Mouse (Mus musculus): ENCODE data around the gene Clpb.

Clpb gene

GRCm38 (mm10) chr7:101676033-101676761 lies 12.8 kb downstream of the Clpb start:
- no peak for DNase-seq (ENCODE audit: low spot score in 2 of 2)

GRCm38 (mm10) chr7:101676762-101677308 lies 13.4 kb downstream of the Clpb start:
- DNase-seq (ENCODE audit: low spot score in 2 of 2): no peak

DNA sequence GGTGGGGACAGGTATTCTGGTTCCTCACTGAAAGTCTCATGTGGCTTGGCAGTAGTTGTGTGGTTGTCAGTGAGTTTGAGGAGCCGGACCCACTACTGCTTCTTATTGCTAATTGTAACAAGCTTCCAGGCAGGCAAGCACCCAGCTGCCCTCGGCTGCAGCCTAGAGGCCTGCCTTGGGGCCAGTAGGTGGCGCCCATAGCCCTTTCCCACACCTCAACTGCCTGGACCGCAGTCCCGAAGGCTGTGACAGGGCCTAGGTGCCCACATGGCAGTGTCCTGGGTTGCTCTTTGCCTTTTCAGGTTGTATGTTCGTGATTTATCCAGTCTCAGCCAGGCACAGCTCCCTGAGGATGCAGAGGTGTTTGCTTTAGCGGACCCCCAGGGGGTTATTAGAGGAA lies 16.2 kb downstream of the Clpb start:
- peak; percentile 45 to 73 for DNase-seq (ENCODE audit: low spot score in 2 of 2)

- DNase-seq (ENCODE audit: low spot score in 2 of 2): no peak
Observed at GRCm38 (mm10) chr7:101680961-101681360, 17.5 kb downstream of the Clpb start.

DNA sequence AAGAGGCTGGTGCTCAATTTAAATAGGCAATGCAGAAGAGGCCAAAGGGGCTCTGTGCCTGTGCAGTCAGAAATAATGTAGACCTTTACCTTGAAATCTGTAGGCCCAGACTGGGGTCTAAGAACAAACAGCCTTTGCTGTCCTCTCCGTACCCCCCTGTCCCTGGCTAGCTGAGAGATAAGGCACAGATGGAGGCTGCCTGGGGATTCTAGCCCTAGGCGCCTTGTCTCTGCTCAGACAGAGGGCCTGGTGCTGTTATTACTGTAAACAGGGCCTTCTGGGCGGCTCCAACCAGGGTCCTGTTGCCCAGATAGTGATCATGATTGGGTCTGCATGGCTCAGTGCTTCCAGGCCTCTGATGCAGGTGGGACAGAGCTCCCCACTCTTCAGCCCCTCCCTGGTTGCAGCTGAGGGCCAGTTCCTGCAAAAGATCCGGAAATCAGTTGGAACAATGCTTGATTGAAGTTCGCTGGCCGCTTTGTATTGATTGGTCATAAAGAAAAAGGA lies 18.2 kb downstream of the Clpb start:
- no peak for DNase-seq (ENCODE audit: low spot score in 2 of 2)

- no peak for DNase-seq (ENCODE audit: low spot score in 2 of 2)
Observed at GRCm38 (mm10) chr7:101682886-101683285, 19.5 kb downstream of the Clpb start.

GRCm38 (mm10) chr7:101683976-101684630 lies 20.7 kb downstream of the Clpb start:
- no peak for DNase-seq (ENCODE audit: low spot score in 2 of 2)

DNA sequence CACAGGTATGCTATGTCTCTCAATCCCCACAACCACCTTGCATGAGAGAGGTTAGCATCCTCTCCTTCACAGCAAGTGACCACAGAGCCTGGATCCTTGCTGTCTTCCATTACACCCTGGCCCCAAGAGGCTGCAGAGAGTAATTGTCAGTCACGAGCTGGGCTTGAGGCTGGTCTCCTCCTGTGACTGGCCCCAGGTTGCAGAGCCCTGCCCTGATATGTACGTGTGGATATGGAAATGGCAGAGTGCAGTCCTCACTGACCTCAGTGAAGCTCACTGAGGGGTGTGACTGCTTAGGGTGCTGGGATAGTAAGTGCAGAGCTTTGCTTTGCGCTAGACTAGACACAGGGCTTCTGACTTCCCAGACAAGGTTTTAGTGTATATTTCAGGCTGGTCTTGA lies 21.2 kb downstream of the Clpb start:
- no peak for DNase-seq (ENCODE audit: low spot score in 2 of 2)

DNA sequence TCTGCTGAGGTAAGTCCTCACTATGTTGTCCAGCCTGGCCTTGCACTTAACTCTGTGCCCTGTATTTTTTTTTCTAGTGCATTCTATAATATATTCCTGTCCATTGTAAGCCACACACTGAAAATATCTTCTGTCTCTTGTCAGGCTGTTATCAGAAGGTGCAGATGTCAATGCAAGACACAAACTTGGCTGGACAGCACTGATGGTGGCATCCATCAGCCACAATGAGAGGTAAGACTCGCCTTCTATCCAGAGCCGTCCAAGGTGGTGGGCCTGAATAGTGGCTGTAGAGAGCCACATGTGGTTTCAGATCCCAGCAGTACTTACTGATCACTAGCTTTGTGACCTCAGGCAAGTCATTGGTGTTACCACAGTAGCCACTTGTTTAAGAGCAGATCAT lies 23.7 kb downstream of the Clpb start:
- DNase-seq (ENCODE audit: low spot score in 2 of 2): no peak

- DNase-seq (ENCODE audit: low spot score in 2 of 2): no peak
Observed at GRCm38 (mm10) chr7:101690471-101690870, 27.0 kb downstream of the Clpb start.

DNA sequence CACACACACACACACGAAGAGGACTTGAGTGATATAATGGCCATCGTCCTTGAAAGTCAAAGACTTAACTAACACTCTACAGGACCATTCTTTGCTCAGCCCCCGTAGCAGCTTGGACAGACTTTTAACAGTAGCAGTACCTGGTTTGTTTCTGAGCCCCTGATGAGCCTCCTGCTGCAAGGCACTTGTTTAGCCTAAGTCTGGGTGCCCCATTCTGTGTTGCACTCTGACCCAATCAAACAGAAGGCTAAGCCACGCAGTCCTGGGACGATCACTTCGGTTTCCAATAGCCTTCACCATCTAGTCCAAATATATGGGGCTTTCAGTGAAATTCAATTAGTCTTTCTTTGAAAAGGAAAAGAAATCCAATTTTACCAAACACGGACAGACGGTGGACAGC lies 28.4 kb downstream of the Clpb start:
- no peak for DNase-seq (ENCODE audit: low spot score in 2 of 2)

GRCm38 (mm10) chr7:101692446-101692845 lies 29.0 kb downstream of the Clpb start:
- no peak for DNase-seq (ENCODE audit: low spot score in 2 of 2)

DNA sequence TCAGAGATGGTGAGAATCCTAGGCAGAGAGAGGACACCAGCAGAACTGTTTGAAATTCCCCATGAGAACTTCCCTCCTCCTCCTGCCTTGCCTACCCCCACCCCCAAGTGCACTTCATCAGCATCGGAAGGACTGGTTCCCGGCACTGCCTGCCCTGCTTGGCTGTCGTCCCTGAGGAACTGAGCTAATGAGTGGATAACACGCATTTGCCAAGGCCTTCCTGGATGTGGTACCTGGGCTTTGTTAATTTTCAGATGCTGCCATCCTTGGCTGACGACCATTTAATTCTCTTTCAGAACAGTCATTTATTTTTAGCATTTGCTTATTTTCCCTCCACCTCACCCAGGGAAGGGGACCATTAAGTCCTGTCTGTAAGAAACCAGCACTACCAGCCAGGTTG lies 32.0 kb downstream of the Clpb start:
- no peak for DNase-seq (ENCODE audit: low spot score in 2 of 2)

GRCm38 (mm10) chr7:101696931-101697723 lies 33.7 kb downstream of the Clpb start:
- no peak for DNase-seq (ENCODE audit: low spot score in 2 of 2)

- DNase-seq (ENCODE audit: low spot score in 2 of 2): no peak
Observed at GRCm38 (mm10) chr7:101700296-101700695, 36.9 kb downstream of the Clpb start.

- DNase-seq (ENCODE audit: low spot score in 2 of 2): no peak
Observed at GRCm38 (mm10) chr7:101702706-101703105, 39.3 kb downstream of the Clpb start.

DNA sequence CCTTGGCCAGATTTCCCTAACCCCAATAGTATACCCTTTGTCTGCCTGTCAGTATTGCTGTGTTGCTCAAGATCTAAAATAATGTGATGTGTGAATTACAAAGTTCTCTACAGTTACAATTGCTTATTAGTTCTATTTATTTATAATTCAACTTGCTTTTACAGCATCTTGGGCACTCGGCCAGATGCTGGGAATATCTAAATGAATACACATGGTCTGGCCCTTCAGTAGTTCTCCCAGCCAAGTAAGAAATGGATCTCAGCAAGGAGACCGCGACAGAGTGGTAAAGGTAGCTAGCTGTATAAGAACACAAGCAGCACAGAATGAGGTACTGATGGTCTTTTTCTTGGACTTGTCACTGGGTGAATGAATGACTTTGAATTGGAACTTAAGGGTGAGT lies 46.2 kb downstream of the Clpb start:
- DNase-seq (ENCODE audit: low spot score in 2 of 2): no peak

DNA sequence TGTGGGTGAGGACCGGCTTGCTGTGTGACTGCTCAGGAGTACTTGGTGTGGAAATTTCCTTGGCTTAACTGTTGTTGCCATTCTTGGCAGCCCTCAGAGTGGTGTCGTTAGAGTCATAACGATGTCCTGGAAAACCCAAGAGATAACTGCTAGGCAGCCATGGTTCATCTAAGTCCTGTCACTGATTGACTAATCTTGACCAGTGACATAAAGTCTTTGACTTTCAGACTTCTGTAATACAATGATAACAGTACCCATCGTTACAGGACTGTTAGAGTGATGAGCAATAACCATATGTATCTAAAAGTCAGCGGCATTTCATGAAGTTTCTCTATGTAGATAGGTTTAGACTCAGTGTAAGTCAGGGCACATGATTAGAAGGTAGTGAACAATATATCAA lies 46.8 kb downstream of the Clpb start:
- DNase-seq (ENCODE audit: low spot score in 2 of 2): no peak

DNA sequence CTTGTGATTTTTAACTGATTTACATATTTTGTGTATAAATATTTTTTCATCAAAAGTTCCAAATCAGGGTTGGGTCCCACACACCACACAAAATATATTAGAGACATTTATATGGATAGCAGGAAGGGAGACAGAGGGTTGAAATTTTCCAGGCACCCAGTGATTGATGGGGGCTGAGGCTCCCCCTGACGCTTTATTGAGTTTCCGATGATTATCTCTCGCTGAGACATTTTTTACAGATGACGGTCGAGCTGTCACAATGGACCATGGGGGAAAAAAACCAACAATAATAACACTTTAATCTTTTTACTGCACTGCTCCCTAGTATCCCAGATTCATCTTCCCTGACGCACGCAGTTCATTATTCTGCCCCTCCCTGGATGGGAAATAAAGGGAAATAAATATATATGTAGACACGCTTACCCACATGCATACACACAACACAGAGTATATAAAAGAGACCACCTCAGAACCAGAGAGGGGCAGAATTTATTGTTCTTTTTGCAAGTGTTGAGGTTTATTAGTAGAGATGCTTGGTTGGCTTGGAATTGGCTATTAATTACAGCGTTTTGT lies 50.5 kb downstream of the Clpb start:
- DNase-seq (ENCODE audit: low spot score in 2 of 2): no peak

DNA sequence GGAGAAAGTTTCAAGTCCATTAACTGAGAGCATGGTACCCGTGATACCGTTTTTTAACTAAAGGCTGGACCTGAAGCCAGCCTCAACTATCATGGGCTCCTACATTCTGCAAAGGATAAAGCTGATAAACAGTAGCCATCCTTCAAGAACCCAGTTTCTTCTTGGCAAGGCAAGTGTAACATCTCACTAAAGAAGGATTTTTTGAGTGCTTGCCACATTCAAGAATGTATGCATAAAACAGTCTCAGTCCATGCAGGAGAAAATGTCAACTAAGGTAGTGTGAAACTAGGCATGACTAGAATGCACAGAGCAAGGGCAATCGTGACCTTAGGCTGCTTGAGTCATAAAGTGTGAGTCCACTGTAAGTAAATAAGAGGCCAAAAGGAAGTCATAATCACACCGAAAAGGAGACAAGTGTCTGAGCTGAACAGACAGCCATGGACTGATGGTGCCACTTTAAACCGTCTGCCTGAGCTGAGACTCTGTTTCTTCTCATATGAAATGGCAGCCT lies 51.7 kb downstream of the Clpb start:
- DNase-seq (ENCODE audit: low spot score in 2 of 2): no peak

DNA sequence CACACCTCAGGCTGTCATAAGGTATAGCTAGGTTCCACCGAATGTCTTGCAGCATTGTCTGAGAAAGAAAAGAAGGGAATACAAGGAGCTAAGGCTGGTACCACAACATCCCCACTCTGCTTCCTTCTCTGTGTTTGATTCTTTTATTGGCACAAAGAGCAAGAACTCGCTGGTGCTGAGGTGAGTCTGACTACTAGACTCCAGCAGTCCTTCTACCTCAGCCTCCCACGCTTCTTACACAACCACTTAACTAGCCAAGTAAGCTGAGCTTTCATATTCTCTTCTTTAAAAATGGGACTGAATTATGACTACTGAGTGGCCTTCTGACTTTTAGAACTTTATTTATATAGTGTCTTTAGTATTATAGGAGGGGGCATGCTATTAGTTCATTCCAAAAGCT lies 56.9 kb downstream of the Clpb start:
- no peak for DNase-seq (ENCODE audit: low spot score in 2 of 2)

DNA sequence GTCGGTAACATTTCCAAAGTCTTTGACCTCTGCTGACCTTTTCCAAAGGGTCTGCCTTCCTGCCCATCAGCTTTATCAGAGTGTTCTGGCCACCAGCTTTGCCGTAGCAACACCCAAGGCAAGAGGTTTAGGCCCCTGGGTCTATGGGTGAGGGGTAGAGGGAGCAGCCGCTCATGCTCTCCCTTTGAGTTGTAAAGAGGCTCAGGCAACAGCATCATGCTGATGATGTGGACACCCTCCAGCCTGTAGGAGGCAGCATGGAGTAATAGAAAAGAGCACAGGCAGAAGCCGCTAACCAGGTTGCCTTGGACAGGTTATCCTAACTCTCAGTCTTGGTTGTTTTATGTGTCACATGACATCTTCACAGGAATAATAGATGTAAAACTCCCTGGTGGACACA lies 61.6 kb downstream of the Clpb start:
- DNase-seq (ENCODE audit: low spot score in 2 of 2): no peak

Measured in frontal cortex, postnatal 14 days (tissue).